Mouse (Mus musculus): ENCODE data around the gene Jmjd6.

- TF ChIP-seq EP300 (IDR thresholded peaks at IDR 0.05): no peak
- TF ChIP-seq CTCF (IDR thresholded peaks at IDR 0.05): no peak
These were observed 26.0 kb upstream of the Jmjd6 start for GRCm38 (mm10) chr11:116869223-116869622.
